Mouse (Mus musculus) urinary bladder, postnatal 10 days (tissue): ENCODE data around the gene Mgll.

ENCODE experiments used
- DNase-seq: peaks from one replicate; pipeline ENCODE4 v3.0.0; 2022; ENCODE audit warnings: low spot score

Mgll gene

DNA sequence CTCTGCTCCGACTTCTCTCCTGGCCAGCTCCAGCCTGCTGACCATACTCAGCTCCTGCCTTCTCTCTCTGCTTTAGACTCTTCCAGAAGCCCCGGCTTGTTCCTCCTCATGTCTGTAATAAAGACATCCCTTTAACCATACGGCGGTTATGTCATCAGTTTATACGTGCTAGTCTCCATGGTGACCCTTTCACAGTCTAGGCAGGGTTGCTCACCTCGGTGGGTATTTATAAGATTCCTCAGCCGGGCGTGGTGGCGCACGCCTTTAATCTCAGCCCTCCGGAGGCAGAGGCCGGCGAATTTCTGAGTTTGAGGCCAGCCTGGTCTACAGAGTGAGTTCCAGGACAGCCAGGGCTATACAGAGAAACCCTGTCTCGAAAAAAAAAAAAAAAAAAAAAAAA lies 51.1 kb downstream of the Mgll start:
- no peak for DNase-seq

DNA sequence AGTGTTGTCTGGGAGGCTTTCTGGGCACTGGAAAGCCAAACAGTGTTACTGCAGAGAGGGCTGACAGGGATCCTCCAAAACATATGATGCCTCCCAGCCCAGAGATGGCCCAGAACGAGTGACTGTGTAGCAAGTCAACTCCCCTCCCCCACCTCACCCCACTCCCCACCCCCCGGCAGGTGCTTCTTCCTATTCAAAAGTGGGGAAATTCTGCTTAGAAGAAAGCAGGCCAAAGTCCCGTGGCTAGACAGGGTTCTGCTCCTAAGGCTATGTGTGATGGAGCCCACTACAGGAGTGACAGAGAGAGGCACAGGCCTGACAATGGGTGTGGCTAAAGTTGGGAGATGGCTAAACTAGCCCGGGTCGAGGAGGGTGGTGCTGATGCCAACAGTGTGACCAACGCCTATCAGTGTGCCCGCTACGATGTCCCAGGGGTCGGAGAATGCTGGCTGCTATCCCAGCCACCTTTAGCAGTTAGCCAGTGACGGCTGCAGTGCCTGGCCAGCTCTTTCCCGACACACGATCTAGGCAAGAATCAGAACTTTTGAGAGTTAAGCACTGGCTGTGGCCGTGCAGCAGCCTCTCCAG lies 52.2 kb downstream of the Mgll start:
- DNase-seq, result no peak

- DNase-seq, result no peak
These were observed 52.8 kb downstream of the Mgll start for GRCm38 (mm10) chr6:88776964-88777363.

DNA sequence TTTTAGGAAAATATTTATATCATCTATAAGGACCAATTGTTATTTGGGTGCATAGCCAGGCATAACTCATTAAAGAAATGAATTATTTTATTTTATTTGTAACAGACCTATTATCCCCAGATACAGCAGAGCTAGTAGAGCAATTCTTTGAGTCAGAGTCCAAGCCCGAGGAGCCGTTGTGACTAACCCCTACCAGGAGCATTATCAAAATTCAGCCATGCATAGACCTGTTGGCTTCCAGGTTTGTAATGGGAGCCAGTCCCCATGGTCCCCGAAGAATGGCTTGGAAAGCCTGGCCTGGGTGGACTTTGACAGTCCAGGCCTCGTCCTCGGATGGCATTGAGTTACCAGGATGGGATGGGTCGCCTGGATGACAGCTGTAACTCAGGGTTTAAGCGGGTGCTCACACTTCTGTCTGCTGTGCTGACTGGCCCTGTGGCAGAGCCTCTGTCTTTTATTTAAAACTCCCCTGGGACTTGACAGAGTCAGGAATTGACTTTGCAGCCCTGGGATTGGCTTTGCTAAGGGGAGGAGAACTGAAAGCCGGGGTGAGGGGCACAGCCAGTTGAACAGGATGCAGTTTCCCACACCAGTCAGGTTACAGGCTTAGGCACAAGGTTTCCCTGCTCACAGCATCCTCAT lies 54.0 kb downstream of the Mgll start:
- DNase-seq, result no peak

DNA sequence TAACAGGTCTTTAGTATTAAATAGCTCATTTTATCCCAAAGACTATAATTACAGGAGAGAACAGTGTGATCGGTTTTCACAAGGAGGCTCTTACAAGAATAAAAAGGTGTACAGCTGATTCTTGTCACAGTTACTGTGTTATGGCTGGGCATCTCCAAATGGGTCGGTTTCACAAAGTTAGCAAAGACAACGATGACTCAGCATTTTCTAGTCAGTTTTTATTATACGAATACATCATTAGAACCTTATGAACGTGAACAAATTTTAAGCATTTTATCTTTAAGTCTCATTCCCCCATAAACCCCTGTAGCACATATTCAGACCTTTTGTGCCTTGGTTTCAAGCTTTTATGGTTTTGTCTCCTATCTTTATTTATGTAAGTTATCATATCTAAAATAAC lies 55.5 kb downstream of the Mgll start:
- DNase-seq, result no peak

DNA sequence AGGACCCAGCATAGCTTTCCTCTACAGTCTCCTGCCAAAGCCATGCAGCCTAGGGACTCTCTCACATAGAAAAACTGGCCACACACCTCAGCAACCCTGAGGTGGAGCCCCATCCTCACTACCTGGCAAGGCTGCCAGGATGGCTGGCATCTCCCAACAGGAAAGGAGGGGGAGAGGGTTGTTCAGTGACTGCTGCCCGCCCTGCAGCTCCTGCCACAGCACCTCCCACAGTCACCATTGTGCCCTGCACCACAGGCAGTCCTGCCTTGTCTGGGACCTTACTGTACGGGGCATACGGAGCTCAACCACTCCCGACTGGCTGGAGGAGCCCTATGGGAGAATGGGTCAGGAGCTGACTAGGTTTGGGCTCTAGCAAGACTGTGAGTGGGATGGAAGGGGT lies 57.7 kb downstream of the Mgll start:
- DNase-seq, result no peak

DNA sequence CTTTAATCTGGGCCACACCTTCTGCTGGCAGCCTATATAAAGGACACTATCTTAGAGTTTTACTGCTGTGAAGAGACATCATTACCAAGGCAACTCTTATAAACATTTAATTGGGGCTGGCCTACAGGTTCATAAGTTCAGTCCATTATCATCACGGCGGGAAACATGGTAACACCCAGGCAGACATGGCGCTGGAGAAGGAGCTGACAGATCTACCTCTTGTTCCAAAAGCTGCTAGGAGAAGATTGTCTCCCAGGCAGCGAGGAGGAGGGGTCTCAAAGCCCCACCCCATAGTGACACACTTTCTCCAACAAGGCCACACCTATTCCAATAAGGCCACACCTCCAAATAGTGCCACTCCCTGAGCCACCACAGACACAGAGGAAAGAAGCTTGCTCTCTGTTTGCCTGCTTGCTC lies 58.8 kb downstream of the Mgll start:
- no peak for DNase-seq

- no peak for DNase-seq
These were observed 60.5 kb downstream of the Mgll start for GRCm38 (mm10) chr6:88784691-88785173.

GRCm38 (mm10) chr6:88785331-88785730 lies 61.1 kb downstream of the Mgll start:
- DNase-seq, result no peak

DNA sequence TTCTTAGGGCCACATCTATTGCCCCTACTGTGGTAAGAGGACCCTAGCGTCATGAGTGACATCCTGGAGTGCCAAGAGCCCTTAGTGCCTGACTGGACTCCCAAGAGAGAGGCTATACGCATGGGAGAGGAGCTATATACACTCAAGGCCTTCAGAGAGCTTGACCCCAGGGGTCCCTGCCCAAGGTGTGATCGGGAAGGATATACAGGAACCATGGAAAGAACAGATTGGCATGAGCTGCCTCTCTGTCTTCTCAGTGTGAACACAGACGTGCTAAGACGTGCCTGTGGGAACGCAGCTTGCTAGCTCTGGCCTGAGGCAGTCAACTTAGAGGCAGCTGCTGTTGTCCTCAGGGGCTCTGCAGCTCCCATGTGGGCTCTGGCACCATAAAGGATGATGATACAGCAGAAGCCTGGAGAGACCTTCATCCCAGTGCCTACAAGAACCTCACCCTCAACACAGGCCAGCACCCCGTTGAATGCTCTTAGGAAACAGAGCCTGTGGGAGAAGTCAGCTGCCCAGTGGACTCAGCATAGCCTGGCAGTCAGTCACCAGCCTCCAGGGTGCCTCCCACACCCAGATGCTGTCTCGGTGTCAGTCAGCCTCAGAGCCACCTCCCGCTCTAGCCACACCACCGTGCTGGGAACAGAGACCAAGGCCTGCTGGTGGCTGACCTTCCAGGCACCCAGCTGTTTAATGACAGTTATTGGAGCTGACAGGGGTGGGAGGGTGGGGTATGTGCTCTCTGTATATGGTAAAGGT lies 61.8 kb downstream of the Mgll start:
- DNase-seq, result no peak

- no peak for DNase-seq
These were observed 62.7 kb downstream of the Mgll start for GRCm38 (mm10) chr6:88786732-88787445.

GRCm38 (mm10) chr6:88787496-88787895 lies 63.3 kb downstream of the Mgll start:
- DNase-seq, result no peak

DNA sequence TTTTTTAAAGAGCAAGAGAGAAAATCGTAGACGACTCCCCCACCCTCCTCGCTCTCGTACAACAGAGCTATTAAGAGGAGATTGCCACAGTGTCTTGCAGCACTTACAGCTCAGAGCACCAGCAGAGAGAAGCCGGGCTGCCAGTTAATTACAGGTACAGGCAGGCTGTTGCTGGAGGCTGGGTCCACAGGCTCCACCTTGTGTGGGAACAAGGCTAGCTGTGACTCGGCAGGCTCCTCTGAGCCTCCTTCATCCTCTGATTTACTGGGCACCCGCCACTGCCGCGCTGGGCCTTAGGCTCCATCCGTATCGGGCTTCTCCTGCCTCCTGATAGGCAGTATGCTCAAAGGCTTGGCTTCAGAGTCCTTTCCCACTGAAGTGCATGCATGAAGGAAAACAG lies 64.0 kb downstream of the Mgll start:
- no peak for DNase-seq

DNA sequence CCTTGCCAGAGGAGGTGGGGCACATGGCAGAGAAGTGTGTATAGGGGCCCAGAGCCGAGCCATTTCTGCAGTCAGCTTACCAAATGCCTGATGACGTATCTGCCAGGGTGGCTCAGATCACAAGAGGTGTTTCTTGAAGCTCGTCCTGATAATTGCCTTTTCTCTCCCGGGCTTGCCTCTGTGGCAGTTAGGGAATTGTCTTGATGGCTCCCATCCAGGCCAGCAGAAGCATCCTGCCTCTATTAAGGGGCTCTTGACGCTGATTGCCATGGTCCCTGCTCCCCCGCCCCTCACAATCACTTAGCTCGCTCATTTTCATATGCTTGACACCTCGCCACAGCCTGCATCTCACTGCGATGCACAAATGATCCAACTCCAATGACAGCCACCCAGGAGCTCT lies 67.1 kb downstream of the Mgll start:
- no peak for DNase-seq

DNA sequence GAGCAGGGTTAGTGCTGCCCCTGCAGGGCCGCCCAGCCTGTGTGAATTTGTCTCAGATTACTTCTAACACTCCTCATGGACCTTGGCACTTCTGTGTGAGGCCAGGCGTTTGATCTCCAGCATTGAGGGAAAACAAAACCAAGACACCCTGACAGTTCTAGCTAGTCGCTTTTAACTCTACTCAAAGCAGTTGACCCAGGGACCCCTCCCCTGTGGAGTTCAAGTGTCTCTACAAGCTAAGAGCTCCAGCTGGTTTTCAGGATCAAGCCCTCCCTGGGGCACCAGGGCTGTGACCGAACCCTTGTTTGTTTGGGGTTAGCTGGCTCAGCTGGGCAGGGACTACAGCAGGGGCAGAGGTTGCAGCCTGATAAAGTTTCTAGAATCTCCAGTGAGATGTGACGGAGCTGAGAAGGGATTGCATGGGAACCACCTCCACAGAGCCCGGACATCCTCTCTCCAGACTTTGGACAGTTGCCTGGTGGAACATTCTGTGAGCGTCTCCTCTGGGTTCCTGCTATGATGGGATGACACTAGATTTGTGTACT lies 68.0 kb downstream of the Mgll start:
- DNase-seq, result no peak

DNA sequence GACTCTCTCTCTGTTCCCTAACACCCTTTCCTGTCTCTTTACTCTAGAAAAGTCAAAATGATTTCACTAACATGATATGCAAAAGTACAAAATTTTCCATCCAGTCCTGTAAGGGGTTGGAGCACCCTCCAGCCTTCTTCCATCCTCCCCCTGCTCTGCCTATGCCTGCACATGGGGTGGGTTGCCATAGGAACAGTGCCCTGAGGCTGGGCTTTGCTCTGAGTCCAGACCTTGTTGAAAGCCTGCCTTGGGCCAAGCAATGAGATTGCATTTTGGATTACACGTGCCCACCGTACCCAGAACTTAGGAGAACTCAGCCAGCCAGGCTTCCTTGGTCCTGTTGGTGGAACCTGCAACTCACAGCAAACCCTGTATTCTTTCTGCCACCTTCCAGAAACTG lies 69.0 kb downstream of the Mgll start:
- DNase-seq, result no peak

DNA sequence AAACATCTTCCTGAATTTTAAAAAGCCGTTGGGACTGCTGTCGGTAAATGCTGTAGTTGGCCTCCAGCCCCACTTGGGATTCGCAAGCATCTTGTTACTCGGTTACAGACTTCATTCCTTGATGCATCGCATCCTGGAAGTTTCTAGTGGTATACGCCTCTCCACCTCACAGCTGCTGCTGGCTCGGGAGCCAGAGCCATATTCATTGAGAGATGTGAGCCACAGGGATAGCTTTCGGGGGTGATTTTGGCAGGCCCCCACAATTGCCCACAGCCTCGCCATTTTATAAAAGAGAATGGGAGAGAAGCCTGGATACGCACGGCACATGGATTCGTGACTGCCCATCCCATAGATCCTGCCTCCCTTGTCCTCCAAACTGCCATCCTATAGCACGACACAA lies 69.7 kb downstream of the Mgll start:
- DNase-seq, result no peak

DNA sequence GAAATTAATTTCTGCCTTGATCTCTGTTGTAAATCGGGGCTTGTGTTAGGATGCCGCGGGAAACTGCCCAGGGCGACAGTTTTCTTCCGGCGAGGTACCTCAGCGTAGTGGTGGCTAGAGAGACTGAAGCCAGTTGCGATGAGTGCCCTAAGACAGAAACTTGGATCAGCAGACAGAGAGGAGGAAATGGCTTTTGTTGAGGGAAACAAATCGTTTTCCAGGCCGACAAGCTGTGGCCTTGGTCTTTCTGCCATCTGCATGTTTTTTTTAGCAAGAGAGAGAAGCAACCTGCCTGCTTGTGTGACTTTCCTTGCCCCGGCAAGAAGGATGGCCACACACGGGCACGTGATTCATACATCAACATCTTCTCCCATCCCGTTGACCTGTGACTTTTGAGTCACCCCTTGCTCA lies 70.4 kb downstream of the Mgll start:
- DNase-seq, result no peak

- no peak for DNase-seq
These were observed 76.0 kb downstream of the Mgll start for GRCm38 (mm10) chr6:88800191-88800590.

DNA sequence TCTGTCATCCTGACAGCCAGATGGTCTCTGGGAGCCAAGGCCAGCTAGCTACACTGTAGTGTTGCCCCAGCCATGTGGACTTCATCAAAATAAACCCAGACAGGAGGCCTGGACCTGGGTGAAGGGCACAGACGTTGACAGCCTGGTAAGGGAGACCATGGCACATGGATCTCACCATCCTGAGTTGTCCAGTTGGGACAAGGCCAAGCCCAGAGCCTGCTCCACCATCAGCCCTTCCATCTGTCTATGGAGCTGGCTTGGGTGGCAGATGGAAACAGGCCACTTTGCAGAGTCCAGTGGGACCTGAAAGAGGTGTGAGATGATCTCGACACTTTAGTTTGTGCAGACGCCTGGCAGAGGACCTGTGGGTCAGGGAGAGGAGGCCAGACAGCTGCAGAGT lies 76.5 kb downstream of the Mgll start:
- no peak for DNase-seq

DNA sequence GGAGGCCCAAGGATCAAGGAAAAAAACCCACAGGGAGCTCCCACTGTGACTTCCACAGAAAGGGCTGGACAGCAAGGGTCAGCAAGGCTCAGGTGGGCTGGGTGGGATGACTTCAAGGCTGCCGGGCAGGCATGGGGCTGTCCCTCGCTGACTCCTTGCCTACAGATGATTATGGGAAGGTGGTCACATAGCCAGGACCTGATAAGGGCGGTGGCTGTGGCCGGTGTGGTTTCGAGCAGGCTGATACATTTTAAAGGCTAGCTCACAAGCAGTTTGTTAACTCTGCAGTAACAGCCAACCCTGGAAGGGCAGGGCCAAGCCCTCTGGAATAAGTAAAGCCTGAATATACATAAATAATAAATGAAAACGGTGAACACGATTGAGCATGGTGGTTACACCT lies 78.8 kb downstream of the Mgll start:
- no peak for DNase-seq

DNA sequence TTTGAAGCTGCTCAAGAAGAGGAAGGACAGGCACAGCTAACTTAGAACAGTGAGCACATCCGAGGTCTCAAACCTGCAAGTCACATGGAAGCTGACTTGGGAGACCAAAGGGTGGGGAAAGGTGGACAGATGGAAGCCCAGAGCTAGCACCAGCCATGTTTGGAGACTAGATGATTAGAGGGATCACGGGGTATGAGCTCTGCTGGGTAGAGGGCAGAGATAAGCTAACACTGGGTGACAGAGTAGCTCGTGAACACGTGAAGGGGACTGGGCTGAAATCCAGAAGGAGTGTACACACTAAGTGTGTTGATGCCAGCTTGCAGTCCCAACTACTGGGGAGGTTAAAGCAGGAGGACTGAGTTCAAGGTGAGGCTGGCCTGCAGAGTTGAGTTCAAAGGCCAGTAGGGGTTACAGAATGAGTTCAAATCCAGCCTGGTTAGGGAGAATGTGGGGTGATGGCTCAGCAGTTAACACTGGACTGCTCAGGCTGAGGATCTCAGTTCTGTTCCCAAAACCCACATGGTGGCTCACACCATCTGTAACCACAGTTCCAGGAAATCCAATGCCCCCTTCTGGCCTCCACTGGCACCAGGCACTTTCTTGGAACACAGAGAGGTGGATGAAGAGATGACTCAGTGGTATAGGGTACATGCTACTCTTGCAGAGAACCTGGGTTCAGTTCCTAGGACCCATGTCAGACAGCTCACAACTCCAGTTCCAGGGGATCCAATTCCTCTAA lies 79.9 kb downstream of the Mgll start:
- no peak for DNase-seq
